Mouse (Mus musculus) hindbrain, embryonic 16.5 days (tissue): ENCODE data around the gene Tmem259. TPM values are rescaled to one million over a fixed set of nuclear protein-coding genes. Genes with fewer than 3 reads are reported as not detected.

Experiments used
- ATAC-seq: fragments of 200-750 bp; cut with Nextera tagmentation; 2 replicates; pipeline ENCODE4 v1.8.0; 2017; ENCODE audit warnings: moderate TSS enrichment, moderate library complexity
- H3K27ac ChIP-seq: fragments of 300-500 bp; sonication (generic); 2 replicates; pipeline ENCODE4 v1.5.1; 2014; ENCODE audit warnings: low read depth, mild to moderate bottlenecking, control low read depth, low read length, moderate library complexity
- H3K27me3 ChIP-seq: fragments of 300-500 bp; sonication (generic); replicated peaks from 2 replicates; pipeline ENCODE4 v1.6.1; 2014; ENCODE audit warnings: low read length; ENCODE audit not compliant: control insufficient read depth, insufficient read depth
- H3K36me3 ChIP-seq: fragments of 300-500 bp; sonication (generic); 2 replicates; pipeline ENCODE4 v1.6.1; 2014; ENCODE audit warnings: mild to moderate bottlenecking, low read length, moderate library complexity, mixed read lengths; ENCODE audit not compliant: control insufficient read depth, insufficient read depth
- H3K4me1 ChIP-seq: fragments of 300-500 bp; sonication (generic); 2 replicates; pipeline ENCODE4 v1.6.1; 2014; ENCODE audit warnings: low read depth, low read length; ENCODE audit not compliant: control insufficient read depth, insufficient read depth
- H3K4me2 ChIP-seq: fragments of 300-500 bp; sonication (generic); 2 replicates; pipeline ENCODE4 v1.6.1; 2014; ENCODE audit warnings: mild to moderate bottlenecking, low read length, control low read depth, moderate library complexity
- H3K4me3 ChIP-seq: fragments of 300-500 bp; sonication (generic); 2 replicates; pipeline ENCODE4 v1.5.1; 2014; ENCODE audit warnings: mild to moderate bottlenecking, low read length, control low read depth, moderate library complexity
- H3K9ac ChIP-seq: fragments of 300-500 bp; sonication (generic); 2 replicates; pipeline ENCODE4 v1.6.1; 2014; ENCODE audit warnings: low read depth, mild to moderate bottlenecking, control low read depth, low read length, moderate library complexity
- H3K9me3 ChIP-seq: fragments of 300-500 bp; sonication (generic); 2 replicates; pipeline ENCODE4 v1.6.1; 2014; ENCODE audit warnings: mild to moderate bottlenecking, low read length, moderate library complexity; ENCODE audit not compliant: control insufficient read depth
- WGBS: fragments of 180-500 bp; shearing (Covaris S2); extraction: QIAGEN DNeasy Blood & Tissue Kit; methylation state at CpG from one replicate; pipeline ENCODE4 v1.1.7; 2014; 5-methylcytosine and 5-hydroxymethylcytosine counted together
- polyA plus RNA-seq: library from polyadenylated mRNA; unstranded; fragments of >200 nt; fragmentation: Nextera tagmentation; extraction: Ambion mirVana; gene quantifications from 2 replicates; pipeline ENCODE4 v1.2.1, GENCODE M21; 2015

The Tmem259 gene
- polyA plus RNA-seq, 1 experiment from 2014 or later = 11.7 TPM

- no peaks in the 10 kb centered on the region for H3K36me3 ChIP-seq
- H3K27ac ChIP-seq = no peak overlapping the region
- H3K4me3 ChIP-seq = no peak overlapping the region
- no peak for ATAC-seq
- H3K9ac ChIP-seq = no peak overlapping the region
- H3K4me2 ChIP-seq = no peak overlapping the region
- peaks cover 6% of the 10 kb centered on the region for H3K9me3 ChIP-seq
- WGBS = 85% methylated on average over 6 of the region's 6 CpGs
- peaks cover 8% of the 10 kb centered on the region for H3K4me1 ChIP-seq
- H3K27me3 ChIP-seq = peaks cover 24% of the 10 kb centered on the region
Measured at GRCm38 (mm10) chr10:79991548-79991947, 7.4 kb upstream of the Tmem259 start.

- ATAC-seq = no peak
- Histone ChIP-seq H3K27me3 (peaks cover 24% of the 10 kb centered on the region), H3K4me2 (no peak overlapping the region), H3K9me3 (peaks cover 6% of the 10 kb centered on the region), H3K27ac (no peak overlapping the region), H3K4me3 (no peak overlapping the region), H3K36me3 (no peaks in the 10 kb centered on the region), H3K4me1 (peaks cover 11% of the 10 kb centered on the region), H3K9ac (no peak overlapping the region)
- WGBS = 58% methylated on average over 12 of the region's 12 CpGs
Measured at GRCm38 (mm10) chr10:79991099-79991498, 7.0 kb upstream of the Tmem259 start.

DNA sequence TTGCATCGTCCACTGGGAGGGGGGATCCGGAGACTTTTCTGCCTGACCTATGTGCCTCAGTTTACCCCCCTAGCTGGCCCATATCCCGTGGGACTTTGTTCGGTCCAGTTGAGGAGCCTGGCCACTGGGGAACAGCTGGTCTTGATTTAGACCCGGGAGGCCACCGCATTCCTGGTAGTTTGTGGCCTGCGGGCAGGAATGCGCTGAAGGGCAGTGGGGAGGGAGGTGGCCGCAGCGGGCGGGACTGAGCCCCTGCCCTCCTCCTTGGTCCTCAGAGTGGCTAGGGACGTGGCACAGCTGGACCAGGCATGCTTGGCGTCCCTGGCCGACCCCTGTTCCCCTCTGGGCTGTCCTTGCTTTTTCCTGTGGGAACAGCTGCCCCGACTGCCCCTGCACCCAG, 5.7 kb upstream of the Tmem259 start:
- peak overlapping the region; percentile 62 for H3K4me2 ChIP-seq
- H3K4me3 ChIP-seq = peak overlapping the region; percentile 48; the same call in 1 of the 2 replicates

DNA sequence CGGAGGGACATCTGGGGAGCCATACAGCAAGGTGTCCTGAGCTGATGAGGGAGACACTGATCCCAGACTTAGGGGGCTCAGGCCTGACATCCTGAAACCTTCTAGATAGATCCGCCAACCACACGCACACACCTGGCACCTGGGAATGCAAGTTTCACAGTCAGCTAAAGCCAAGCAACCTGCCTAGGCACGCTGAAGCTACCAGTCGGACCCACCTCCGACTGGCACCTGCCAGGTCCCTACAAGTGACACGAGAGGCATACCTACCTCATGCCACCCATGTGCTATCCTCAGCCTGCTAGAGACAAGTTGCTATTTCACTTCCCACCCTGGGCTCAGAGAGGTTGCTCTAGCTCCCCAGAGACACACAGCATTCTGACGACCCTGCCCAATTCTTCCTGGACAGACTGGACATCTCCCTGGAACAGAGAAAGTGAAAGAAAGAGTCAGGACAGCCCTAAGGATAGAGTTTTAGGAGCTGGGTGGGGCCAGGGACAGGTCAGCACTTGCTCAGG, 5.2 kb upstream of the Tmem259 start:
- H3K4me1 ChIP-seq = peaks cover 9% of the 10 kb centered on the region
- H3K27ac ChIP-seq = no peak overlapping the region
- no peak for ATAC-seq
- H3K4me3 ChIP-seq = peak overlapping the region; percentile 48
- H3K9me3 ChIP-seq = peaks cover 6% of the 10 kb centered on the region
- 31% methylated on average over 8 of the region's 8 CpGs for WGBS
- peaks cover 24% of the 10 kb centered on the region for H3K27me3 ChIP-seq
- no peak overlapping the region for H3K9ac ChIP-seq
- peak overlapping the region; percentile 62 for H3K4me2 ChIP-seq
- no peaks in the 10 kb centered on the region for H3K36me3 ChIP-seq

More for the DNA sequence above, 5.7 kb upstream of the Tmem259 start:
- H3K27ac ChIP-seq = no peak overlapping the region
- peaks cover 6% of the 10 kb centered on the region for H3K9me3 ChIP-seq
- peaks cover 24% of the 10 kb centered on the region for H3K27me3 ChIP-seq
- no peak for ATAC-seq
- no peaks in the 10 kb centered on the region for H3K36me3 ChIP-seq
- H3K9ac ChIP-seq = 0 out of 2 replicates have a peak overlapping the region, but pooled peaks have one; percentile 24
- 16% methylated on average over 15 of the region's 15 CpGs for WGBS
- H3K4me1 ChIP-seq = peaks cover 9% of the 10 kb centered on the region

GRCm38 (mm10) chr10:79988506-79989271, 4.6 kb upstream of the Tmem259 start, which contains the start of gene Cnn2:
TSS of gene Cnn2 (plus strand) at chr10:79988584.
- peak within 1 kb of the TSS; percentile 48 for H3K4me3 ChIP-seq
- no peak within 1 kb of the TSS for H3K27ac ChIP-seq
- H3K36me3 ChIP-seq = no peaks in the 10 kb centered on the region
- no peak for ATAC-seq
- peaks cover 6% of the 10 kb centered on the region for H3K9me3 ChIP-seq
- peaks cover 24% of the 10 kb centered on the region for H3K27me3 ChIP-seq
- H3K4me1 ChIP-seq = peaks cover 9% of the 10 kb centered on the region
- peak within 1 kb of the TSS; percentile 51 for H3K9ac ChIP-seq
- H3K4me2 ChIP-seq = peak within 1 kb of the TSS; percentile 62
- under 1% methylated on average over 41 of the region's 59 CpGs for WGBS

- peak overlapping the region; percentile 62 for H3K4me2 ChIP-seq
- H3K9me3 ChIP-seq = peaks cover 6% of the 10 kb centered on the region
- peak overlapping the region; percentile 48 for H3K4me3 ChIP-seq
- H3K36me3 ChIP-seq = no peaks in the 10 kb centered on the region
- H3K27ac ChIP-seq = no peak overlapping the region
- H3K4me1 ChIP-seq = peaks cover 15% of the 10 kb centered on the region
- H3K9ac ChIP-seq = peak overlapping the region; percentile 51
- peaks cover 24% of the 10 kb centered on the region for H3K27me3 ChIP-seq
- no peak for ATAC-seq
- 10% methylated on average over 27 of the region's 27 CpGs for WGBS
Measured at GRCm38 (mm10) chr10:79987771-79988505, 3.8 kb upstream of the Tmem259 start.

DNA sequence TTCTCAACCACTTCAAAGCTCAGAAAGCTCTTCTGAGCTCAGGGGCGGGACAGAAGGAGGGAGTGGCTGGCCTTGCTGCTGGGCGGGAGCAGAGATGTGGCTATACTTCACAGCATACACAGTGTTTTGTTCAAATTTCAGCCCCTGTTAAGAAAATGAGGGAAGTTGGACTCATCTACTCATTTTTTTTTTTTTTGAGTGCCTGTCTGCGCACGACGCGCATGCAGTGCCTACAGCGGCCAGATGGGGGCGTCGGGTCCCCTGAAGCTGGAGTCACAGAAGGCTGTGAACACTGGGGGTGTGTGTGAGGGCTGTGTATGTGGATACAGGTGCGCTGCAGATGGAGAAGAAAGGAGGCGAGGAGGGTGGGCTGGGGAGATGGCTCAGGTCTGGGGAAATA, 2.8 kb upstream of the Tmem259 start:
- H3K36me3 ChIP-seq = no peaks in the 10 kb centered on the region
- H3K9me3 ChIP-seq = peaks cover 6% of the 10 kb centered on the region
- peaks cover 24% of the 10 kb centered on the region for H3K27me3 ChIP-seq
- ATAC-seq = no peak
- H3K4me3 ChIP-seq = no peak overlapping the region
- peaks cover 23% of the 10 kb centered on the region for H3K4me1 ChIP-seq
- no peak overlapping the region for H3K9ac ChIP-seq
- WGBS = 4% methylated on average over 11 of the region's 11 CpGs
- H3K27ac ChIP-seq = no peak overlapping the region
- peak overlapping the region; percentile 13; the same call in 1 of the 2 replicates for H3K4me2 ChIP-seq

- H3K4me1 ChIP-seq = peaks cover 27% of the 10 kb centered on the region
- no peaks in the 10 kb centered on the region for H3K36me3 ChIP-seq
- WGBS = 43% methylated on average over 6 of the region's 6 CpGs
- H3K4me2 ChIP-seq = peak overlapping the region; percentile 98
- peak overlapping the region; percentile 94 for H3K27ac ChIP-seq
- H3K9ac ChIP-seq = peak overlapping the region; percentile 93
- peaks cover 3% of the 10 kb centered on the region; the same call in 1 of the 2 replicates for H3K9me3 ChIP-seq
- H3K27me3 ChIP-seq = peaks cover 24% of the 10 kb centered on the region
- H3K4me3 ChIP-seq = peak overlapping the region; percentile 80
- no peak for ATAC-seq
Measured at GRCm38 (mm10) chr10:79986232-79986878, 2.2 kb upstream of the Tmem259 start.
